Mouse (Mus musculus): ENCODE results near the gene Ptprh.

Gene Ptprh

DNA sequence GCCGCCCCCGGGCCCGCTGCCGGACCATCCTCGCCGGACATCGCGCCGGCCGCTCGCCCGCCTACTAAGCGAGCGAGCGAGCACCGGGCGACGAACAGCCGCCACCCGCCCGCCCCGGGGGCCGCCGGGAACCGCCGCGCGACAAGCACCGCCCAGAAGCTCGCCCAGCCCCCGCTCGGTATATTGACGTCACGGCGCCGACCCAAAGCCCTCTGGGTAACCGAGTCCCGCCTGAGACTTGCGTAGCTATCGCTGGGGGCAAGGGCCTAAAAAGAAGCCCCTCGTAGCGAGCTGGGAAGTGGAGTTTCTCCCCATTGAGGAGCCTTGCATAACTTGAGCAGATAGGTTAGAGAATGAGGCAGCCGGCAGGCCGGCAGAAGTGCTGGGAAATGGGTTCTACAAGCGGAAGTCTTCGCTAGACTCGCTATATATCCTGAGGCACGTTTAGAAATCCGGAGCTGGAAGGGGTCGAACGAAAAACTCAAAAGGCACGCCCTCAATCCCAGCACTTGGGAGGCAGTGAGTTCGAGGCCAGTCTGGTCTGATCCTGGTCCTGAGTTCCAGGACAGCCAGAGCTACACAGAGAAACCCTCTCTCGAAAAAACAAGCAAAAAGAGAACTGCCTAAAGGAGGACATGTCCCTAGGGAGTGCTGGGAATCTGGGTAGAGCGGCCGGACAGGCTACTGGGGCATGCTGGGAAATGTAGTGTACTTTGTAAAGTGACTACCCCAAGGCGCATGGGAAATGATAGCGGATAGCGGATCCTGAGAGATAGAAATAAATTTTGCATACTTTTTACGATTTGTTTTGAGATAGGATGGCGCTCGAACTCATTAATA lies 102.1 kb downstream of the Ptprh start, which contains the start of gene Ppp1r12c:
TSS of gene Ppp1r12c (minus strand) at position 123 of the 840 bp plus-strand sequence.
- in situ Hi-C loops (cut with MboI) = no loop called here

DNA sequence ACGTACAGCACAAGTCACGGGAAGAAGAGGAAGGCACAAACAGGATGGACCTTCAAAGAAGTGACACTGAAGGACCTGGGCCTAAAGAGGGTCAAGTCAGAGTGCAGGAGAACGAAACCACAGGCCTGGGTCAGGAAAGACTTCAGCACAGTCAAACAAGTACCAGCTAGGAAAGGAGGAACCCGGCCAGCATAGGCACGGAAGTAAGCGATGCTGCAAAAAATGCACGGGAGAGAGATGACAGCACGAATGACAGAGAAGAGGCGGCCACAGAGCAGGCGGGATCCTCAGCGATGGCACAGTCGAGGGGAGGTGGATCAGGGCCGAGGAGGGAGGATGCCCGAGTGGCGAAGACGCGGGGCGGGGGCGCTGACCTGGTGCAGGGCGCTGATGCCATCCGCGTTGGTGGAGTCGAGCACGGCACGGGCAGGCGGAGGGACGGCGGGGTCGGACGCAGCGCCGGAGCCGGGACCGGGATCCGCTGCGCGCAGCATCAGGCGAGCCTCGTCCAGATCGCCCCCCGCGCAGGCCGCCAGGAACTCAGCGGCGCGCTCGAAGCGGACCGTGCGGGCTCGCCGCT lies 102.9 kb downstream of the Ptprh start:
- in situ Hi-C loops (cut with MboI) = no loop called here

DNA sequence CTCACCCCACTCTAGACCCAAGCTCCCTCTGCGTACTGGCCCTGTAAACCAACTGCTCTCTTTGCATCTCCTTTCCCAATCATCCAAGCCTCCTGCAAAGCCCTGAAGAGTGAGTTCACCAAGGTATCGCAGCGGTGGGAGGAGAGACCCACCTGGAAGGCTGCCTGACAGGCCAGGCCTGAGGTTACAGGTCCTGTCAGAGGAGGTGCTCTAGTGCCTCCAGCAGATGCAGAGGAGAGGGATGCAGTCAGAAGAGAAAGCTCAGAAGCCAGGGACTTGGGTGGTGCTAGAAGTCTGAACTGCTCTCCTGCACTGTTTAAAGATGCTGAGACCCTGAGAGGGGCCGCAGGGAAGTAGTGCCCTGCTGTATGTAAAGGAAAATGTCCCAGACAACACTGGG lies 104.8 kb downstream of the Ptprh start:
- in situ Hi-C loops (cut with MboI) = no loop called here

All from mature B cell (primary cell).